Mouse (Mus musculus) neural tube, embryonic 12.5 days (tissue): ENCODE results near the gene Akr1a1. TPM values are rescaled to one million over a fixed set of nuclear protein-coding genes. Genes with fewer than 3 reads are reported as not detected.
"Not testable (repeated sequence)": the region's sequence is repeated elsewhere in the genome, so short reads cannot be mapped to it uniquely, and the experiment has no call there.

ENCODE experiments used
- ATAC-seq: fragments of 200-750 bp; cut with Nextera tagmentation; 2 replicates; pipeline ENCODE4 v1.8.0; 2017; ENCODE audit warnings: low read depth, mild to moderate bottlenecking, moderate TSS enrichment, moderate library complexity; ENCODE audit not compliant: low FRiP score
- H3K27ac ChIP-seq: fragments of 300-500 bp; sonication (generic); 2 replicates; pipeline ENCODE4 v1.5.1; 2016
- H3K27me3 ChIP-seq: fragments of 300-500 bp; sonication (generic); replicated peaks from 2 replicates; pipeline ENCODE4 v1.6.1; 2016; ENCODE audit warnings: mild to moderate bottlenecking
- H3K36me3 ChIP-seq: fragments of 300-500 bp; sonication (generic); 2 replicates; pipeline ENCODE4 v1.6.1; 2016; ENCODE audit warnings: mild to moderate bottlenecking
- H3K4me1 ChIP-seq: fragments of 300-500 bp; sonication (generic); 2 replicates; pipeline ENCODE4 v1.6.1; 2016
- H3K4me2 ChIP-seq: fragments of 300-500 bp; sonication (generic); replicated peaks from 2 replicates; pipeline ENCODE4 v1.6.1; 2016; ENCODE audit warnings: mild to moderate bottlenecking
- H3K4me3 ChIP-seq: fragments of 300-500 bp; sonication (generic); 2 replicates; pipeline ENCODE4 v1.5.1; 2016
- H3K9ac ChIP-seq: fragments of 300-500 bp; sonication (generic); 2 replicates; pipeline ENCODE4 v1.6.1; 2016; ENCODE audit warnings: mild to moderate bottlenecking
- H3K9me3 ChIP-seq: fragments of 300-500 bp; sonication (generic); 2 replicates; pipeline ENCODE4 v1.6.1; 2016; ENCODE audit warnings: mild to moderate bottlenecking
- WGBS: fragments of 180-500 bp; shearing (Covaris S2); methylation state at CpG from one replicate; pipeline ENCODE4 v1.1.7; 2016; 5-methylcytosine and 5-hydroxymethylcytosine counted together
- polyA plus RNA-seq: library from polyadenylated mRNA; unstranded; fragments of >200 nt; fragmentation: Nextera tagmentation; extraction: Ambion mirVana; gene quantifications from 2 replicates; pipeline ENCODE4 v1.2.1, GENCODE M21; 2016

Gene Akr1a1
- polyA plus RNA-seq, 1 experiment from 2014 or later = 599 TPM

DNA sequence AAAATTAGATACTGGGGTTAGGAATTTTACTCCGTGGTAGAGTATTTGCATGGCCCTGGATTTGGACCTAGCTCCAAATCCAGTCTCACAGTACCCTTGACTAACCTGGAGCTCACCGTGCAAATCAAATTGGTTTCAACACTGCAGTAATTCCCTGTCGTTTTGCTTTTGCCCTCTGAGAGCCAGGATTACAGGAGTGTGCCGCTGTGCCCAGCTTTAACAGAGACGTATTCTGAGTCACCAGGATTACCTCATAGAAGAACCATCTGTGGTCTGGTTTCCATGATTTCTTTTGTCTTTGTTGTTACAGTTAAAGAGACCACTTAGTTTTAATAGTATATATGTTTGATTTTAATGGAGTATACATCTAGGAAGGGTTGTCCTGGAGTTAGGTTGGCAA lies 27.7 kb upstream of the Akr1a1 start:
- Histone ChIP-seq H3K27me3 (no peaks in the 10 kb centered on the region), H3K27ac (no peak overlapping the region), H3K4me3 (no peak overlapping the region), H3K9ac (no peak overlapping the region), H3K4me1 (no peaks in the 10 kb centered on the region), H3K36me3 (no peaks in the 10 kb centered on the region), H3K9me3 (no peaks in the 10 kb centered on the region), H3K4me2 (no peak overlapping the region)
- ATAC-seq = no peak
- WGBS = 74% methylated on average over 5 of the region's 5 CpGs

DNA sequence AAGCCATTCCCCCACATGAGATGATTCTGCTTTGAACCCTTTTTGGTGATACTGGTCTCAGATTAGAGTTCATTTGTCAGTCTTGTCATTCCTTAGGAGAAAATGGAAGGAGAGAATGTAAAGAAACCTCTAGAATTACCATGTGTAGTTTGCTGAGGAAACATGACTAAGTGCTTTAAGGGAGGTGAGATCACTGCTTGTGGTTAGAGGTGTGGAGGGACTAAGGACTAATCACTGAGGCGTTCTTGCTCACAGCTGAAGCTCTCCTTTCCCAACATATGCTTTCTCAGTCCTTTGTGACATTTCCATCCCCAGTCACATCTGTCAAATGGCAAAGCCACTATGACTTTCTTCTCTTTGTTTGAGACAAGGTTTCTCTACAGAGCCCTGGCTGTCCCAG lies 26.3 kb upstream of the Akr1a1 start:
- 84% methylated on average over 1 of the region's 1 CpGs for WGBS
- Histone ChIP-seq H3K4me3 (no peak overlapping the region), H3K27me3 (no peaks in the 10 kb centered on the region), H3K36me3 (no peaks in the 10 kb centered on the region), H3K9me3 (no peaks in the 10 kb centered on the region), H3K27ac (no peak overlapping the region), H3K4me2 (no peak overlapping the region), H3K9ac (no peak overlapping the region), H3K4me1 (no peaks in the 10 kb centered on the region)
- ATAC-seq = no peak

DNA sequence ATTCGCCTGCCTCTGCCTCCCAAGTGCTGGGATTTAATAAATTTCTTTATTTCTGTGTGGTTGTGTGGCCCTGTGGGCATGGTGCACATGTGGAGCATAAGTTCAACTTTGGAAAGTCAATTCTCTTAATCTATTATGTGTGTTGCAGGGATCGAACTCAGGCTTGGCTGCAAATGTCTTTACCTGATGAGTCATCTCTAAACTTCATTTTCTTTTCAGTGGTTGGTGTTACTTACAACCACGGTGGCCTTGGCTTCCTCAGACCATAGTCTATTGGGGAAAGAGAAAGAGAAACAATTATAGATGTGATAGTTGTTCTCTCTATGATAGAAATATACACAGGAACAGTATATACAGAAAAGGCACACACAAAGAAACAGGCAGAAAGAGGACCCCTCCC lies 24.5 kb upstream of the Akr1a1 start:
- no peak overlapping the region for H3K4me3 ChIP-seq
- ATAC-seq = no peak
- no peak overlapping the region for H3K27ac ChIP-seq
- H3K9ac ChIP-seq = no peak overlapping the region
- no peaks in the 10 kb centered on the region for H3K9me3 ChIP-seq
- no peaks in the 10 kb centered on the region for H3K27me3 ChIP-seq
- no peak overlapping the region for H3K4me2 ChIP-seq
- H3K4me1 ChIP-seq = no peaks in the 10 kb centered on the region
- H3K36me3 ChIP-seq = no peaks in the 10 kb centered on the region
- WGBS = 87% methylated on average over 3 of the region's 3 CpGs

DNA sequence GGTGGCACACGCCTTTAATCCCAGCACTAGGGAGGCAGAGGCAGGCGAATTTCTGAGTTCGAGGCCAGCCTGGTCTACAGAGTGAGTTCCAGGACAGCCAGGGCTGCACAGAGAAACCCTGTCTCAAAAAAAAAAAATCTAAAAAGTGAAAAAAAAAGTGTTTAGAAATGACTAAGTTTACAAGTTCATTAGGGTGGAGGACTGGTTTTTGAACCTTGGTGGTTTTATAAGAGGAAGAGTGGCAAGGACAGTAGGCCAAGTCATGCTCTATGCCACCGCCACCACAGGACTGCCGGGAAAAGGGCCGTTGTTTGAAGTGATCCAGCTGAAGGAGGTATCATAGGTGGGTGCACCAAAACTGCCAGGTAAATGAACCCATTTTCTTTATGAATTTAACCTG lies 23.3 kb upstream of the Akr1a1 start:
- not testable (repeated sequence) for H3K4me2 ChIP-seq, H3K9ac ChIP-seq, H3K4me1 ChIP-seq, H3K27ac ChIP-seq, H3K9me3 ChIP-seq, H3K27me3 ChIP-seq, H3K4me3 ChIP-seq, H3K36me3 ChIP-seq, ATAC-seq
- WGBS = 91% methylated on average over 6 of the region's 6 CpGs

DNA sequence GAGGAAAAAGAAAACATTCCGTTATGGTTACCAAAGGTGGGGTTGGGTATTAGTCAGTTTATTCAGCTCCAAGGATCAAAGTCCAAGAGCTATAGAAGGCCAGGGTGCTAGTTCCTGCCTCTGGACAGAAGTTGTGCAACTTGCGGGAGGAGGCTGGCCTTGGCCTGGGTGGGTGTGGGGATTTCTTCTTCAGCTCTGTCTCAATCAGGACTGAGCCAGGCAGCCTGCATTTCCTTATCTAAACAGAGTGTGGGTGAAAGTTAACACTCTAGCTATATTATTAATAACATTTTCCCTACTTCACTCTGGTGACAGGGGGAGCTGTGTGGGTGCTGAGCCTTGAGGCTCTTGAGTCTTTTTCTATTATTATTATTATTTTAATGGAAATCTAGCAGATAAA lies 21.3 kb upstream of the Akr1a1 start:
- Histone ChIP-seq H3K9ac (no peak overlapping the region), H3K4me1 (no peaks in the 10 kb centered on the region), H3K27ac (no peak overlapping the region), H3K4me3 (no peak overlapping the region), H3K4me2 (no peak overlapping the region), H3K9me3 (no peaks in the 10 kb centered on the region), H3K36me3 (no peaks in the 10 kb centered on the region), H3K27me3 (no peaks in the 10 kb centered on the region)
- 76% methylated on average over 2 of the region's 2 CpGs for WGBS
- no peak for ATAC-seq

DNA sequence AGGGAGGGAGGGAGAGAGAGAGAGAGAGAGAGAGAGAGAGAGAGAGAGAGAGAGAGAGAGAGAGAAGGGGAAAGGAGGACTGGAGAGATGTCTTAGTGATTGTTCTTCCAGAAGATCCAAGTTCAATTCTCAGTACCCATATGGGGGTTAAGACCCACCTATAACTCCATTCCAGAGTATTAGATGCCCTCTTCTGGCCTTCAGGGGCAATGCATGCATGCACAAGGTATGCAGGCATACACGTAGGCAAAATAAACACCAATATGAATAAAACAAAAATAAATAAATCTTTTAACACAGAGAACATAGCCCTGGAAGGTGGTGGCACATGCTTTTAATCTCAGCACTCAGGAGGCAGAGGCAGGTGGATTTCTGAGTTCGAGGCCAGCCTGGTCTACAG lies 17.8 kb upstream of the Akr1a1 start:
- H3K27ac ChIP-seq = no peak overlapping the region
- no peak overlapping the region for H3K9ac ChIP-seq
- H3K27me3 ChIP-seq = no peaks in the 10 kb centered on the region
- no peak overlapping the region for H3K4me3 ChIP-seq
- no peak overlapping the region for H3K4me2 ChIP-seq
- H3K4me1 ChIP-seq = no peaks in the 10 kb centered on the region
- ATAC-seq = no peak
- H3K36me3 ChIP-seq = no peaks in the 10 kb centered on the region
- H3K9me3 ChIP-seq = no peaks in the 10 kb centered on the region
- WGBS = 63% methylated on average over 2 of the region's 2 CpGs

DNA sequence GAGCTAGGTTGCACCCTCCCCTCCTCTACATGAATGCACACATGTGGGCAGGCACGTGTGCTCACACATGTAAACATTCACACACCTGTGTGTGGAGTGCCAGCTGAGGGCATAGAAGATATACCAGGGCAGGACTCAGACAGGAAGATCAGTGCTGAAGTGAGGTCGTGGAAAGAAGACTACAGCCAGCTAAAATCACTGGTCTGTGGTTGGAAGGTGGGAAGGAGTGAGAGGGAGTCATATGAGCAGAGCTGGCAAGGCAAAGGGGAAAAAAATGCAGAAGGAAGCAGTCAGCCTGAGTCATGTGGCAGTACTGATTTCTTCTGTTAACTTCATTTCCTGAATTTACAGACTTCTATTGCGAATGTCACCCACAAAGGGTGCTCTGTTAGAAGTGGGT lies 16.7 kb upstream of the Akr1a1 start:
- no peaks in the 10 kb centered on the region for H3K4me1 ChIP-seq
- H3K36me3 ChIP-seq = no peaks in the 10 kb centered on the region
- H3K27ac ChIP-seq = no peak overlapping the region
- H3K9me3 ChIP-seq = no peaks in the 10 kb centered on the region
- no peak overlapping the region for H3K9ac ChIP-seq
- WGBS = 67% methylated on average over 3 of the region's 3 CpGs
- H3K27me3 ChIP-seq = no peaks in the 10 kb centered on the region
- H3K4me2 ChIP-seq = no peak overlapping the region
- ATAC-seq = no peak
- no peak overlapping the region for H3K4me3 ChIP-seq

DNA sequence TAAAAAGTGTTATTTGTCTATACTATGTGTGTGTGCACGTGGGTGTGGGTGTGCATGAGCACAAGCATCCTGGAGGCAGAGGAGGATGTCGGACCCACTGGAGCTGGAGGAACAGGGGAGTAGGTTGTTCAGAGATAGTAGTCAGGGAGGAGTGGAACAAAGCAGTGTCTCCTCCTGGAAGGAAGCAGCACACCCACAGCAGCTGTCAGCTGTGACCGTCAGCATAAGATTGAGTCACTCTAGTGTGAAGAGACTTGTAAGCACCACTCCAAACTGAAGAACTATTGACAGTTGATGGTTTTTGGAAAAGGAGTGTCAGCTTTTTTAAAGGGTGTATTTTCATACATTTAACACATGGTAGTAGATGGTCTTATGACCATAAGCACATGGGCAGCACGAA lies 15.1 kb upstream of the Akr1a1 start:
- 76% methylated on average over 4 of the region's 4 CpGs for WGBS
- no peak overlapping the region for H3K9ac ChIP-seq
- ATAC-seq = no peak
- no peaks in the 10 kb centered on the region for H3K9me3 ChIP-seq
- no peak overlapping the region for H3K4me2 ChIP-seq
- H3K4me3 ChIP-seq = no peak overlapping the region
- H3K36me3 ChIP-seq = no peaks in the 10 kb centered on the region
- H3K27me3 ChIP-seq = no peaks in the 10 kb centered on the region
- H3K4me1 ChIP-seq = no peaks in the 10 kb centered on the region
- no peak overlapping the region for H3K27ac ChIP-seq

DNA sequence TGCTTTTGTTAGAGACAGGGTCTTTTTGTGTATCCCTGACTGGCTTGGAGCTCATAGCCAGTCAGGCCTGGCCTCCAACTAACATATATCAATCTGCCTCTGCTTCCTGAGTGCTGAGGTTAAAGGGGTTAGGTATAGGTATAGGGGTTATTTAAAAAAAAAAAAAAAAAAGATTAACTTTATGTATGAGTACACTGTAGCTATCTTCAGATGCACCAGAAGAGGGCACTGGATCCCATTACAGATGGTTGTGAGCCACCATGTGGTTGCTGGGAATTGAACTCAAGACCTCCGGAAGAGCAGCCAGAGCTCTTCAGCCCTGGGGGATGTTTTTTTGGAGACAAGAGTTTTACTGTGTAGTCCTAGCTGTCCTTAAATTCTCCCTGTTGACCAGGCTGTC lies 10.5 kb upstream of the Akr1a1 start:
- H3K4me3 ChIP-seq = no peak overlapping the region
- ATAC-seq = no peak
- H3K27ac ChIP-seq = no peak overlapping the region
- WGBS = 93% methylated on average over 1 of the region's 1 CpGs
- no peak overlapping the region for H3K9ac ChIP-seq
- no peaks in the 10 kb centered on the region for H3K4me1 ChIP-seq
- H3K27me3 ChIP-seq = no peaks in the 10 kb centered on the region
- no peak overlapping the region for H3K4me2 ChIP-seq
- H3K9me3 ChIP-seq = no peaks in the 10 kb centered on the region
- no peaks in the 10 kb centered on the region for H3K36me3 ChIP-seq

DNA sequence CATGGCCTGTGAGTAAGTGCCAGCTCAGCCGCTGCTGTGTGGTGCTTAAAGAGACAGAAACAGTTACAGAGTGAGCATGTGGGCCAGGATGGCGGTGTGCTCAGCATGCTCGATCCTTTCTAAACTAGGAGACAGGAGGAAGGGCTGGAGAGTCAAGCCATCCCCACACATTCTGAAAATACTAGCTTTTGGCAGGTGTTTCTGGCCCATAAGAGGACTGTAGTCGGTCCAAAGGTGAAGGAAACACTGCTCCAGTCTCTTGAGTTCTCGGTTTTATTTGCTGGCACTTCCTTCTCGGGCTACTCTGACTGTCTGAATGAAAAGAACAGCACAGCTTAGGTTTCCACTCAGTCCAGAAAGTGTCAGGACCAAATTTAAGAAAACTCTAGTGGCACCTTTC lies 9.3 kb upstream of the Akr1a1 start:
- WGBS = 78% methylated on average over 6 of the region's 6 CpGs
- H3K9me3 ChIP-seq = no peaks in the 10 kb centered on the region
- no peak overlapping the region for H3K4me3 ChIP-seq
- H3K27me3 ChIP-seq = no peaks in the 10 kb centered on the region
- no peak for ATAC-seq
- H3K4me1 ChIP-seq = no peaks in the 10 kb centered on the region
- H3K36me3 ChIP-seq = no peaks in the 10 kb centered on the region
- no peak overlapping the region for H3K9ac ChIP-seq
- H3K27ac ChIP-seq = no peak overlapping the region
- H3K4me2 ChIP-seq = no peak overlapping the region

DNA sequence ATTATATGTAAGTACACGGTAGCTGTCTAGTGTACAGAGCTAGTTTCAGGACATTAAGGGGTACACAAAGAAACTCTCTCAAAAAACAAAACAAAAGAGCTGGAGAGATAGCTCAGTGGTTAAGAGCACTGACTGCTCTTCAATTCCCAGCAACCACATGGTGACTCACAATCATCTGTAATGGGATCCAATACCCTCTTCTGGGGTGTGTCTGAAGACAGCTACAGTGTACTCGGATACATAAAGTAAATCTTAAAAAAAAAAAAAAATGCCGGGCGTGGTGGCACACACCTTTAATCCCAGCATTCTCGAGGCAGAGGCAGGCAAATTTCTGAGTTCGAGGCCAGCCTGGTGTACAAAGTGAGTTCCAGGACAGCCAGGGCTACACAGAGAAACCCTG lies 8.4 kb upstream of the Akr1a1 start:
- 87% methylated on average over 6 of the region's 6 CpGs for WGBS

DNA sequence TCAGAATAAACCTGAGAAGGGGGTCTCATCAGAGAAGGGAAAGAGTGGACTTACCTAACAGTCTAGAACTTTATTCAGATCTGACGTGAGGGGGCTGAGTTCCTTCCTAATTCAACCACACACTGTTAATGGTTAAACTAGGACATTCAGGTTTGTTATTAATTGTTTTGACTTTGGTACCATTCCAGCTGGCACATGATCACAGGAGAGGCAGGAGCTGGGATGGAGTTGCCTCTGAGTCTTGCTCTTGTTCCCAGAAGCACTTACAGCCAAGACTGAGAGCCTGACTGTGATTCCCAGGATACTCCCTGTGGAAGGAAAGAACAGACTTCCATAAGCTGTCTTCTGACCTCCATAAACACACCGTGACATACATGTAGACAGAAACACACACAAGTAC lies 8.0 kb upstream of the Akr1a1 start:
- no peak overlapping the region for H3K9ac ChIP-seq
- no peaks in the 10 kb centered on the region for H3K27me3 ChIP-seq
- H3K4me2 ChIP-seq = no peak overlapping the region
- ATAC-seq = no peak
- H3K4me1 ChIP-seq = no peaks in the 10 kb centered on the region
- H3K27ac ChIP-seq = no peak overlapping the region
- no peak overlapping the region for H3K4me3 ChIP-seq
- H3K36me3 ChIP-seq = no peaks in the 10 kb centered on the region
- no peaks in the 10 kb centered on the region for H3K9me3 ChIP-seq
- 82% methylated on average over 2 of the region's 2 CpGs for WGBS

More for the DNA sequence above, 8.4 kb upstream of the Akr1a1 start:
- H3K27me3 ChIP-seq, ATAC-seq, H3K9me3 ChIP-seq, H3K36me3 ChIP-seq, H3K4me1 ChIP-seq, H3K9ac ChIP-seq, H3K4me2 ChIP-seq, H3K4me3 ChIP-seq, H3K27ac ChIP-seq: not testable (repeated sequence)

DNA sequence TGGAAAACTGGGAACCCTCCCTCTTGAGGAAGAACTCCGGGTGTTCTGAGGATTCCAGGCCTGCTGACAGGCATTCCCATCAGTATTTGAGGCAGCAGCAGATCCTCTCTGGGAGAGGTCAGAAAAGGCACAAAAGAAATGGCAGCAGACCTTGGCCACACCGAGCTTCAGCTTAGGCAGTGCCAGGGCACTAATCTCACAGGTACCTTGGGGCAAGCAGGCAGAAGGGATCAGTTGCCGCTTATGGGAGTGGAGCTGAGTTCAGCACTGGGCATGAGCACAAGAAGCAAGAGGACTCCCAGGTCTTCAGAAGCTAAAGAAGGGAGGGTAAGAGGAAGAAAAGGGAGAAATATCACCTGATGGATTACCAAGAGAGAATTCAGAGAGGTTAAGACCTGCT lies 6.5 kb upstream of the Akr1a1 start:
- H3K27ac ChIP-seq = no peak overlapping the region
- H3K4me2 ChIP-seq = no peak overlapping the region
- WGBS = 46% methylated on average over 3 of the region's 3 CpGs
- no peaks in the 10 kb centered on the region for H3K36me3 ChIP-seq
- no peaks in the 10 kb centered on the region for H3K4me1 ChIP-seq
- H3K9me3 ChIP-seq = no peaks in the 10 kb centered on the region
- H3K4me3 ChIP-seq = no peak overlapping the region
- no peak for ATAC-seq
- no peak overlapping the region for H3K9ac ChIP-seq
- no peaks in the 10 kb centered on the region for H3K27me3 ChIP-seq

DNA sequence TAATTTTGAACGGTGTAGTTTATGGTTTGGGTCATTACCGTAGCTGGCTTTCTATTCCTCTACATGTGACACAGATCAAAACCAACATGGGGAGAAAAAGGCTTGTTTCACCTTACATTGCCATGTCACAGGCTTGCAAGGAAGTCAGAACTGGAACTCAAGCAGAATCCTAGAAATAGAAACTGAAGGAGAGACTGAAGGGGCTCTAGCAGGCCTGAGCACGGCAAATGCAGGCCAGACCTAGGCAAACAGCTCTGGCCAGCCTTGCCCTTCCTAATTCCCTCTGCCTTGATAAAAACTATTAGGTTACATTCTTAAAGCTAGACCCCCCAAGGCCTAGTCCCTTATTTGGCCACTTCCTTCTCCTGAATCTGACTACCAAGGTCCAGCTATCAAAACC lies 4.2 kb upstream of the Akr1a1 start:
- Histone ChIP-seq H3K4me2 (no peak overlapping the region), H3K27me3 (no peaks in the 10 kb centered on the region), H3K4me3 (no peak overlapping the region), H3K4me1 (no peaks in the 10 kb centered on the region; the same call in 1 of the 2 replicates), H3K9me3 (no peaks in the 10 kb centered on the region), H3K36me3 (no peaks in the 10 kb centered on the region), H3K9ac (no peak overlapping the region), H3K27ac (no peak overlapping the region)
- no peak for ATAC-seq
- 82% methylated on average over 3 of the region's 3 CpGs for WGBS
